Mouse (Mus musculus) adrenal gland, adult 18-20 months (tissue): ENCODE data around the gene Ppp1r12b. TPM values are rescaled to one million over a fixed set of nuclear protein-coding genes. Genes with fewer than 3 reads are reported as not detected.
A peak's percentile ranks its signal among the peaks of the same experiment; 100 is the strongest.

Source experiments
- DNase-seq, 2 experiments: peaks; one replicate each; pipeline ENCODE4 v3.0.0; 2021 to 2022; ENCODE audit warnings: low spot score in 2 of 2
- total RNA-seq, 2 experiments: library from RNA; stranded (reverse); gene quantifications; 1 replicate in 1 of 2; 2 replicates in 1 of 2; pipeline ENCODE4 v1.2.3; 2021

Gene Ppp1r12b
- total RNA-seq, 2 experiments from 2014 or later = 10.7 to 12.1 TPM

DNA sequence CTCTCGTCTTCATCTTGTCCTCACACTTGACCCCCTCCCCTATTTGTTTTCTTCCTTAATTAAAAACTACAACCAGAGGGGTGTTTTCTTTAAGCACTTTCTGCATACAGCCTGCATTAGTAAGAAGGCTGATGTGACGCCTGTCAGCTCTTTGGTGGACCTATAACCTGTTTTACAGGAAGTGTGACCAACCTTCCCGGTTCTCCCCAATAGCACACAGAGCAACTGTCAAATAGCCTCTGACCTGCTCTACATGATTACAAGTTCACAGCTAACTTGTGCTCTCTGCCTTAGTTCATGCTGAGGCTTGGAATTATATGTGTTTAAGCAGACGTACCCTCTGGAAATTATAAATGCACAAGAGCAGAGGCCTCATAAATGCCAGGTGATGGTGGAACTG lies 189.3 kb downstream of the Ppp1r12b start:
- no peak for DNase-seq

DNA sequence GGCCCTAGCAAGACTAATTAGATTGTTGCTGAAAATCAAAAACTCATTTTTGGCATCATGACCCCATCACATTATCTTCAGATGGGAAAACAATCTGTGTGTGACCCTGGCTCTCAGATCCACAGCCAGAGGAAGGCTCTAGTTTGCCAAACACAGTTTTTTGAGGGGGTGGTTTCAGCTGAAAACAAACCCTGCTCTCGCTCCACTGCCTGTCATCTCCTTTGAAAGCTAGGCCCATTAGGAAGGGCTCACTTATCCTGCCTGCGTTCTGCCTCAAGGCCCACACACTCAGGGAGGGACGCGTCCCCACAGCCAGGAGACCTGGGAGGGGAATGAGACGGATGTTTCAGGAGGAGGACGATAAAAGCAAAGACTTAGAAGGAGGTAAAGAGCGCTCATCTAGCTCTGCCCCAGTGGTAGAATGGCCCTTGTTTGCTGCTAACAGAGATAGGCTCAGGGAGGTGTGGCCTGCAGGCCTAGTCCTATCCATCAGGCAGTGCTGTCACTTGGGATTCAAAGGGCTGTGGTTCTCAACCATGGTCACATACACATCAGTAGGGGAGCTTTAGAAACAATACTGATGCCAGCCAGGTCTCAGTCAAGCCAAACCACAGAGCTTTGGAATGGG lies 190.8 kb downstream of the Ppp1r12b start:
- no peak for DNase-seq

DNA sequence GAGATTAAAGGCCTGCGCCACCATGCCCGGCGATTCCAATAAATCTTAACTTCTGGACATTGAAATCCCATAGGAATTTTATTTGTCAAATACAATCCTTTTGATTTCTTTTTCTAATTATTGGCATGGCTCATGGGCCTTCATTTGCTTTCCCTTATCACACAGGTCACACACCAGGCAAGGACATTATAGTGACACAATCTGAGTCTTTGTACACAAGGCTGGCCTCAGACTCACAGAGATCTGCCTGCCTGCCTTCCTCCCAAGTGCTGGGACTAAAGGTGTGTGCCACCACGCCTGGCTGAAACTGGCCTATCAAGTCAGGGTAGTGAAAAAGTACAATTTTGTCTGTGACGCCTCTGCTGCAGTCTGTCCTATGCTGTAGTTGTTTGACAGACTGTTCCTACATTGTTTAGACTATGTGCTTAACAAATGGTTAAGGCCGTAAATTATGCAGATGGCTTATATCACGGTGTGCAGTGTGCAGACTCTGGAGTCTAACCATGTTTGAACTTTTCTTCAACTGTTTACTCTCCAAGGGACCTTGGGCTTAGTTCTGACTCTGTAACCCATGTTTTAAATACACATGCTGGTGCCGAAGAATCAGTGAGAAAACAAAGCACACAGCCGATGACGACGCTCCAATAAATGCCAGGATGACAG lies 191.8 kb downstream of the Ppp1r12b start:
- DNase-seq = peak in 1 of 2 experiments; percentile 17

DNA sequence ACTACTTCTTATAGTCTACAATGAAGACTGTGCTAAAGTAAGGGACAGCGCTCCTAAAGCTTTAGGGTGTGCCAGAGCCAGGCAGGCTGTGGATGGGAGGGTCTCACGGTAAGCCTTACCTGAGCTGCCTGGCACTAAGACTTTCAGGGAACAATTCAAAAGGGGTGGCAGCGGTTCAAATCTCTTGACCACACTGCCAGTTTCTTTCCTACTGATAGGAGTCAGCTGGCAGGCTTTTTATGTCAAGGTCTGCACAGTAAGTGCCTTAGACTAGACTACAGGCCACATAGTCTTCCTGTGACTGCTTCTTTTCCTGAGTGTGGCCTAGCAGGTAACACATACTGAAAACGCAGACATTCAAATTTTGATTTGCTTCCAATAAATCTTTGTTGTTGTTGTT lies 192.5 kb downstream of the Ppp1r12b start:
- DNase-seq = peak in 1 of 2 experiments; percentile 15

DNA sequence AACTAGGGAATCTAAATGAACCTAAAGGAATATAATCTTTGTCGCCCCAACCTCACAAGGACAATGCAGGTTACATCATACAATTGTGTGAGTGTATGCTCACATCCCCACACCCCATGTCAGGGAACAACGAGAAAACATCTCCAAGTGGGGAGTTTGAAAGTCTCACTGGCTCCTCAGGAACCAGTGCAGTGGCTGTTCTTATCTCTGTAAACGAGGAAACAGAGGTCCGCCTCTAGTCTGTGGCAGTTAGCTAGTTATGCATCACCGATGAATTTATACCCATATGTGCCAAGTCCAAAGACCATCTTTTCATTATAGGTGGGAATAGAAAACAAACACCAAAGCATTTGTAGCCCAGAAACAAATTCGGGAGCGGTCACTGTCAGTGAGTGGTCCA lies 194.2 kb downstream of the Ppp1r12b start:
- no peak for DNase-seq

DNA sequence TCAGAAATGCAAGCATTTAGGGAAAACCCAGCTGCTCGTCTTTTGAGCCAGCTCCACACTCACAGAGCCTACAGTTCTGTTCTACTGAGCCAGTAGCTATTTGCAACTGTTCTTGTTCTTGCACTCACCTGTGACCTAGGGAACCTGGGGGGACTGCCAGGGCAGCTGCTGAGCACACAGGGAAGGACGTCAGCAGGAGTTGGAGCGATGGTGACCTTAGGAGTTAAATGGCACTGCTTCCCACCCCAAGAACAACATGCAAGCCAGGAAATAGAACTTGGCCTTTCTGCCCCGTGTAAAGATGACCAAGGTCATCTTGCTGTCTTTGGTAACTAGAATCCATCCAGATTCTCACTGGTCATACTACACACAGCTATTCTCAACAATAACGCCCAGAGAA lies 195.1 kb downstream of the Ppp1r12b start:
- DNase-seq = no peak

DNA sequence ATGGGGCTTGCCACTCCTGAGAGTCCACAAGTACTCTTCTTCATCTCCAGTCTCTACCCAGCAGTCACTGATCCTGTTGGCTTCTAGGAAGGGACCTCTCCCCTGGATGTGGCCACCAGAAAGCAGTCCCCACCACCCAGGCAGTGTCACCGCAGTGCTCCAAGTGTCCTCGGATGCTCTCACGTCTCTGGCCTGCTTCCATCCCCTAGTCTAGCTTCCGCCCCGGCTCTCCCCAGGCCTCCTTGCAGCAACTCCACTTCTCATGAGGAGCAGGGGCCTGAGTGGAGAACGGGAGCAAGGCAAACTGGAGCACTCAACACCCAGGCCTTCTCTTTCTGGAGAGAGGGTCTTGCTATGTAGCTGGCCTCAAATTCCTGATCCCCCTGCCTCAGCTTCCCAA lies 196.6 kb downstream of the Ppp1r12b start:
- no peak for DNase-seq

DNA sequence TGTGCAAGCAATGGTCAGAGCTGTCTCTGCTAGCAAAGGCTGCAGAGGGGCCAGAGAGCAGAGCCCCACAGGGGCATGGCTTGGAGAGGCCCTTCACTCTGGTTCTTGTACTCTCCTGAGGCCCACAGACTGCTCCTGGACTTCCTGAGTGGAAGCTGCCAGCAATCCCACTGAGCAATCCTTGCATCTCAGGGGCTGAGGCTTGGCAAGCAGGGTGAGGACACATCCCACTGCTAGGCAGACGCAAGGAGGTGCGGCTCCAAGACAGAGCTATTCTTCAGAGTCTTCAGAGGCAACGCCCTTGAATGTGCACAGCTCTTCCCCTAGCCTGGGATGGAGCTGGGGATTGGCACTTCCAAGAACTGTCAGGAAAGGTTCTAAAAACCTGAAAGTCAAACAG lies 198.5 kb downstream of the Ppp1r12b start:
- no peak for DNase-seq

DNA sequence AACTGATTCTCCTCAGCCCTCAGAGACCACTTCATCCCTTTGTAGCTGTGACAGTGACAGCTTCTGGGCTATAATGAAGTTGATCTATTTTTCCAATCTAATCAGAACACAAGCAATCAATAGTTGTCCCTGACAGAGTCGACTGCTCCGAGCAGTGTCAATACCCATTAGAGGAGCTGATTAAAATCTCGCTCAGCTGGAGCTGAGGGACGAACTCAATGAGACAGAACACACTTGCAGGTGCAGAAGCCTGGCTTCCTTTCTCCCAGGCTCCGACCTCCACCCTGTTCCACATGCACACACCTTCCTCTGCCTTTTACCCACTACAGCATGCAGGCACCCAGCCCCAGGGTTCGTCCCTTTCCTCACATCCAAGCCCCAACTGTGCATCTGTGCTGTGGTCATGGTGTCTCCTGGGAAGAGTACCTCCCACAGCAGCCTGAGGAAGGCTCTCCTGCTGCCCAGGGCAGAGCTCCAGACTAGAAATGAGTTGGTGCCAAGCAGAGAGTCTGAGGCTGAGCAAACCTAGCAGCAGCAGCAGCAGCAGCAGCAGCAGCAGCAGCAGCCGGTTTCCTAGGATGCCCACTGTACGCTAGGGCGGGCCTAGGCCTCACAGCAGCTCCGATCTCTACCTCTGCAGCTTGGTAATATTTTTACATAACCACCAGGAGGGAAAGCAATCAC lies 199.4 kb downstream of the Ppp1r12b start:
- DNase-seq = no peak

DNA sequence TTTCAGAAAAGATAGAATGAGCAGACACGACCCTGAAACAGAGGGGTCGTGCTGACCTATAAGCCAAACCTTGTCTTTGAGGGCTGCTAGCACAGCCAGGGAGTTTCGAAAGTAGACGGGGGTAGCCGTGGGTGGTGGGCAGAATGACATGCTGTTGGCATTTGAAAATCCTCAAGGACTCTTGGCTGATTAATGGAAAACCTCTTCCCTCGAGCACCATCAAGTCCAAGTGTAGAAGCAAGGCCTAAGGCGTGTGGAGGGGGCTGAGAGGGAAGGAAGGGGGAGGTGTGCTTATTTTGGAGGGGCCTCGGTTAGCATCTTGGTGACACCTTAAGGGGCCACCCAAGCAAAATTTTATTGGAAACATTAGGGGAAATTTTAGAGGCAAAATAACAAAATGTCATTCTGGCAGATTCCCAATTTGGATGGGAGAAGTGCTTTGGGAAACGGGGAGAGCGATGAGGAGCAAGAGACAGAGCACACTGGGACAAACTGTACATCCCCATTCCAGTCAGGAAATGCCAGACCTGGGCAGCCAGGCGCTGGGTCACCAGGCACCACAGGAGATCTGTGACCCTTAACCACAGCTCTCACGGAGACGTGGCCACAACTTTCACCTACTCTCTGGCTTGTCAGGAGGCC lies 200.1 kb downstream of the Ppp1r12b start:
- DNase-seq = no peak

DNA sequence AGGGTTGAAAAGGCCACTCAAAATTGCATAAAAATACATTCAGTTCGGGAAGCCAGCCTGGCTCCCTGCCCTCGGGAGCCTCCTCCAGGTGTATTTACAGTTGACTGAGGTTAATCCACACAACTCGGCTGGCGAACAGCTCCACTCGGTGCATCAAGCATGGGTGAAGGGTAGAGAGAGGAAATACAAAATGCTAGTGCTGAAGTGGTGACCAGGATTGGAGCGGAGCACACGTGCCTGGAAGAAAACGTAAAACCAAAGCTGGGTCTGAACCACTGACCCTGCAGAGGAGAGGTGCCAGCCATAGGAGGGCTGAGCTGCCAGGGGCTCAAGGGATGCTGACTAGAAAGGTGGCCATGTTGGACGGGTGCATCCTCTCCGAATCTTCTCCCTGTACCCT lies 200.9 kb downstream of the Ppp1r12b start:
- DNase-seq = no peak

DNA sequence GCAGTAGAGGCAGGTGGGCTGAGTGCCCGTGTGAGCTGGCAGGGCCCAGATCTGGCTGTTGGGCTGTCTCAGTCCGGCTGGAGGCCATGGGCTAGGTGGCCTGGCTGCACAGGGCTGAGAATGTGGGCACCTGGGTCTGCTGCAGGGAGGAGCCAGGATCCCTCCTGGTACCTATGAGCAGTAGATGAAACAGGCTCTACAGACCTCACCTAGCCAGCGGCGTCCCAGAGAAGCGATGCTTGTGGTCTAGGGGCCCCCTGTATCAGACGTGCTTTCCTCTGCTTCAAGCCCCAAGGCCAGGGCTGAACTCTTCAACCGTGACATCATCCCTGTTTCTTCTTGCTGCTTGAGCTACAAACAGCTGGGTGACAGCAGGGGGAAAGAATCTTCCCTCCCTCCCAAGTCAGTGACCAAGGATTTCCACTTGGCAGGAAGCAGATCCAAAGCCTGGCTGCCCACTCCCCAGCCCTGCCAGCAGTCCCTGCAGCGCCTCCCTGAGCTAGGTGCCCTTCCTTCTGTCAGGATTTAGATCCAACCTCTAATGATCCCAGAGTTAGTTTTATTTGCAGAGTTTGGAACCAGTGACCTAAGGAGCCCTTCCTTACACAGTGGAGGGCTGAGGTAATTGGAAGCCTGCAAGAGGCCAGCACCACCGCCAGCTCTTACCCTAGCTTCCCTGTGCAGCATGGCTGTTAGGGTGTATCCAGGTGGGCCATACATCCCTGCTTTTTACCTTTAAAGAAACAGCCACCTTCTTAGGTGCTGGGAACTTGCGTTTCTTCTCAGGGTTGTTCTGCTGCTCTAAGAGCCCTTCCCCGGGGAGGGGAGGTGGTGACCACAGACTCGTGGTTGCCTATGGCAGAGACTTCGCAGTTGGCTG lies 201.8 kb downstream of the Ppp1r12b start:
- no peak for DNase-seq

DNA sequence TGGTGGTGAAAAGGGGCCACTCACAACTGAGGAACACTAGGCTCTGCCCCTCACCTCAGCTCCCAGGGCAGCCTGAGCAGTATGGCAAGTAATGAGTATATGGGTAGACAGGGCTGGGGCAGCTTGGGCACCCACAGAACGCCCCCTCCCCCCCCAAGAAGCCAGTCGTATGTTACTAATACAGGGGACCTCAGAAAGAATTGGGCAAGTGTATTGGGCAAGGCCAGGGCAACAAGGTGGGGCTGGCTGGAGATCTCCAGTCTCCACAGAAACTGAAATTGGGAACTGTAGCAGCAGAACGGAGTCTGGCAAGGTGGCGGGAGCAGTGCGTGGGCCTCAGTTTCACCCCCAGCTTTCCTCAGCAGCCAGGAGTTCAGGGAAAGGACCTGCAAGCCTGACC lies 203.3 kb downstream of the Ppp1r12b start:
- DNase-seq = no peak

DNA sequence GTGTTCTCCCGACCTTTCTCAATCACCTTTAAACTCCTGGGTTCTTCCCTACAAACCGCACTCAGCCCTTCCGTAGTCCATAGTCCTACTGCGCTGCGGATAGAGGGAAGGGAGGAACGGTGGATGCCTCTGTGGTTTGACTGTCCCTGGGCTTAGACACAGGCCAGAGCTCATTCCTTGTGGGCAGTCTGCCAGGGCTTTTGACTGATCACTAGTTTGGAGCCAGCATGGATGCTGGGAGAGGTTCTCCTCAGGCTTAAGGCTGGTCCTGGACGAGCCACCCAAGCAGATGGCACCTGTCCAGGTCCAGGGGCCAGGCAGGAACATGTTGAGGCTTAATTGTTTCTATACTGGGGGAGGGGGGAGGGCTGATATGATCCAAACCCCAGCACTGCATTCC lies 205.9 kb downstream of the Ppp1r12b start:
- no peak for DNase-seq

DNA sequence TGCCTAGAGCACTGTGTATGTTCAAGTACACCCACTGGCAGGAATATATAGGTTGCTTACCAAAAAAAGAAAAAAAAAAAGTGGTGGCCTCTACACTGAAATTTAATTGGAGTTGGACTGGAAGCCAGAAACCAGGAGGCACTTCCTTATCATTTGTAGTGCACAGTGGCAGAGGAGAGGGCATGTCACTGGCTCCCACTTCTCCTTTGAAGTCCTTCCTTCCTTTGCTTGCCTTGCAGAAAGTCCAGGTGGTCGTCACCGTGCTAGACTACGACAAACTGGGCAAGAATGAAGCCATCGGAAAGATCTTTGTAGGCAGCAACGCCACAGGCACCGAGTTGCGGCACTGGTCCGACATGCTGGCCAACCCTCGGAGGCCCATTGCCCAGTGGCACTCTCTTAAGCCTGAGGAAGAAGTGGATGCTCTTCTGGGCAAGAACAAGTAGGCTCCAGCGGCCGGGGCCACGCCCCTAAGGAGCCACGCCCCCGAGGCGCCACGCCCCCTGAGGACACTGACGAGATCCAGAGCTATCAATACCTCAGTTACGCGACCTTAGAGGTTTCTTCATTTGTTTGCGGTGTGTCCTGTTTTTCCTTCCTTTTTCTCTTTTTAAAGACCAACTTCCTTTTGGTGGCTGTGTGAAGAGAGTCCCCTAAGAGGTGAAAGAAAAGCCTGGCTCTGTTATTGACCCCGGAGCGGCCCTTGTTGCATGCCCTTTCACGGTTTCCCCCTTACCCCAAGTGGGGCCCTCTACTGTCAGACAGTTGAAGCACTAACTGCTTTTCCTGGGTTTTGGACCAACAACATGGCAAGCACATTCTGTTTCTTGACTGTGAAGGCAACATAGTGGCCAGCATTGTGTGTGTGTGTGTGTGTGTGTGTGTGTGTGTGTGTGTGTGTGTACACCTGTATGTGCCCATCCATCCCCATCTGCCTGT lies 208.2 kb downstream of the Ppp1r12b start:
- peak in 1 of 2 experiments; percentile 51 for DNase-seq

DNA sequence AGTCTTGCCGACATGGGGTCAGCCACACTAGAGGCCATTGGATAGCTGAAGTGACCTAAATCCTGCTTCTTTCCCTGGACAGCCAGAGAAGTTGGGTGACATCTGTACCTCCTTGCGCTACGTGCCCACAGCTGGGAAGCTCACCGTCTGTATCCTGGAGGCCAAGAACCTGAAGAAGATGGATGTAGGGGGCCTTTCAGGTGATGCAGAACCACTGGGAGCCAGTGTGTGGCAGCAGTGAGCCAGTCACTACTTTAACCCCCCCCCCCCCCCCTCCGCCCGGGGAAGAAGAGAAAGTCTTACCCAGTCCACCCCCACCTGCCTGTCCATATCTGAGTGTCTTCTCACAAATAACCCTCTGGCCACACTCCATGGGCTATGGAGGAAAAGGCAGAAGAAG lies 210.1 kb downstream of the Ppp1r12b start:
- DNase-seq = peak in 1 of 2 experiments; percentile 53

DNA sequence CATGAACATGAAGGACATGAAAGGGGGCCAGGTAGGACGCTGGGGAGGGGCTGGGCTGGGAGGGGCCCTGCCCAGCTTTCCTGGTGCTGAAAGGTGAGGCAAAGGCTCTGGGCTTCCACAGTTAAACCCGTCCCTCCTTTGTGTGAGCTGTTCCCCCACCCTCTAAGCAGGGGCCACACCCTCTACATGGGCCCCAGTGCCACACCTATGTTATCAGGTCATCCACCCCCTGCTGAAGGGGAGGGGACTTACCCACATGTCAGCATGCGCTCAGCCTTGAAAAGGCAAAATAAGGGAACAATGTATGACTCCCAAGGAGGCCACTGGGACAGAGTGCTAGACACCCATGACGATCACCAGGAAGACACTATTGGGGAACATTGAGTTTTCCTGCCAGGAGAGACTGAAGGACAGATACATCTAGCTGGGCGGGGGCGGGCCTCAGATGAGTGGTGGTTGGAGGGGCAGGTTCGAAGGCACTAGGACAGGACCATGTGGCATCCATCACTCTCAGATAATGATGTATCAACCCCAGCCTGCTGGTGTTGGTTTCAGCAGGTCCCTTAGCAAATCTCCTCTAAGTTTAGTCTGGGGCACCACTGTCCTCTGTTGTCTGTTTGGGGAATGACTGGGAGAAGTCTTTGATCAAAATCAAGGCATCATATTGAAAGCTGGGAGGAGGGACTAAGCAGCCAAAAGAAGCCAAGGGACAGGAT lies 213.6 kb downstream of the Ppp1r12b start:
- DNase-seq = no peak

DNA sequence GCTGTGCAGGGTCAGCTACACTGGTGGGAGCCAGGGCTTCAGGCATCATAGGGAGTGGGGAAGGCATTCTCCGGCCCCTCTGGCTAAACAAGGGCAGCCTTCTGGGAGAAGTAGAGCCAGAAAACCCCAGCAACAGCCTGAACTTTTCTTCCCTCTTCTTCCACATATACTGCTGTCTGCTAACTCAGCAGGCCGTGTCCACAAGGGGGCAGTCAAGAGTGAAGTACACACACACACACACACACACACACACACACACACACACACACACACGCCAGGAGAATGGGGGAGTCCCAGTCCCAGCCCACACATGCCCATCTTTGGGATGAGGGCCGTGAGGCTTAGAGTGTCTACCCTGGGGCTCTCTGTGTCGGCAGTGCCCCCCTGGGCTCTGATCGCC lies 214.3 kb downstream of the Ppp1r12b start:
- DNase-seq = no peak

DNA sequence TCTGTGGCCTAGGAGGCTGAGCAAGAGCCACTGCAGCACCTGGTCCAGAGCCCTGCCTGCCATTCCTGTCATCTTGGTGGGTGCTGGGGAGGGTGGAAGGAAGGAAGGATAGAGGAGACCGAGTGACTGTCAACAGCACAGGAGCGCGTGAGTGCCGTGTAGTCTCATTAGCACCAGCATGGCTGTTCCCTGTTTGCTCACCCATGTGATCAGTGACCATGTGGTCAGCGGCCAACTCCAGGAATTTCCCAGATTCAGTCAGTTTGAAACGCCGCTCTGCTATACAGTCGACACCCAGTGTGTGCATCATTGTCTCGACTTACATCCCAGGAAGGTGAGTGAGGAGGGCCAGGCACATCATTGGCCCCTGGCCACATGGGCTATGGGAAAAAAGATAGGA lies 218.3 kb downstream of the Ppp1r12b start:
- no peak for DNase-seq
